Mouse (Mus musculus): ENCODE results near the gene Tpsg1. TPM values are rescaled to one million over a fixed set of nuclear protein-coding genes. Genes with fewer than 3 reads are reported as not detected.
A peak's percentile ranks its signal among the peaks of the same experiment; 100 is the strongest.

The Tpsg1 gene
- polyA plus RNA-seq, 1 experiment from 2014 or later: 1.6 TPM

DNA sequence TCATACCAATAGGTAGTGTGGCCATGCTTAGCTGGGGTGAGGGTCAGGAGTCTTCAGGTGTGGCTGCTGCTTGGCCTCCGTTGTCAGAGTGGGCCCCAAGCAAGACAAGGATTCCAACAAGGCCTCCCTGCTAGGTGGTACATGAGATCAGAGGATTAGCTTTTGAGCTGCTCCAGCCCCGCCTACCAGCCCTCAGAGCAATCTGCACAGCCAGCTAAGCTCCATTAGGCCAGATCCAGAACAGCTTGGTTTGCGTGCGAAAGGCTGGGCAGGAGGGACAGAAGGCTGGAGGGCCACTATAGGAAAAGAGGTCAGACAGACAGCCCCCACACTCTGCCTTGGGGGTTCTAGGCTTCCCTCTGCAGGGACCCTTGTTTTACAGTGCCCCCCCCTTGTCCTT, 32.4 kb downstream of the Tpsg1 start:
- Histone ChIP-seq H3K4me1 (ENCODE audit: control insufficient read depth, insufficient read depth, low read length) (peaks cover 27% of the 10 kb centered on the region), H3K9me3 (ENCODE audit: control insufficient read depth, low read length) (no peaks in the 10 kb centered on the region), H3K4me3 (ENCODE audit: low read depth, low read length) (no peak overlapping the region), H3K27me3 (ENCODE audit: control insufficient read depth, insufficient read depth, low read length) (no peaks in the 10 kb centered on the region), H3K36me3 (ENCODE audit: control insufficient read depth, insufficient read depth, low read length) (no peaks in the 10 kb centered on the region), H3K9ac (replicated peaks; ENCODE audit: low read depth, low read length) (no peak overlapping the region), H3K4me2 (ENCODE audit: low read depth, low read length) (no peak overlapping the region), H3K27ac (ENCODE audit: low read depth, low read length) (no peak overlapping the region)
- 38% methylated on average over 4 of the region's 4 CpGs for WGBS
- no peak for ATAC-seq (ENCODE audit: low read depth)

DNA sequence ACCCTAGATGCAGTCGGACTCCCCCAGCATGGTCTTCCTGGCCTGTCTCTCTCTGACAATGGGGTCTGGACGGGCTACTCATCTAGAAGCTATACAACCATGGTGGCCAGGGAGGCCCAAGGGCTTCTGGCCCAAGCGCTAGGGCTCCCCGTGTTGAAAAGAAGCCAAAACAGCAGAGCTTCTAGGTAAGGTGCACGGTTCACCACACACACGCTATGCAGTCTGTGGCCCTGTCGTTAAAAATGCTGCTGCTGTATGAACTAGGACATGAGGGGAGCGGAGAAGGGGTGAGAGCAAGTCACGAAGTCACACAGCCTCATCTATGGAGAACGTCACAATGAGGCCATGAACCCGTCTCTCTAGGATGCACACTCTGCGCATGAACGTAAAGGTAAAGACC, 33.2 kb downstream of the Tpsg1 start:
- 85% methylated on average over 13 of the region's 13 CpGs for WGBS
- Histone ChIP-seq H3K4me3 (ENCODE audit: low read depth, low read length) (no peak overlapping the region), H3K27me3 (ENCODE audit: control insufficient read depth, insufficient read depth, low read length) (no peaks in the 10 kb centered on the region)

DNA sequence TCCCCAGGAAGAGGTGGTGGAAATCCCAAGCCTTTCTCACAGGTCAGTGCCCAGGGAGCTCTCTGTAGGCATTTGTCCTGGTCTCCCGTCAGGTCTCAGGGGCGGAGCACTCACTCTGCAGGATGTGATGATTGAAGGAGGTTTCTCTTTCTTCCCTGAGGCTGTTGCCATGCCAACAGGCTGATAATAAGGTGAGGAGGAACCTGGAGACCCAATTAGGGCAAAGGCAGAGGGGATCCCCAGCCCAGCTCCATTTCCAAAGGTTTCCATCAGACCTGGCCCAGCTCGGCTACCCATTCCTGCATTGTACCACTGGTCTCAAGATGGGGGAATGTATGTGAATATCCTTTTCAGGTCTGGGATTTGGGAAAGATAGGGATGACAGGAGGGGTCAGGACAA, 35.1 kb downstream of the Tpsg1 start:
- Histone ChIP-seq H3K27me3 (ENCODE audit: control insufficient read depth, insufficient read depth, low read length) (no peaks in the 10 kb centered on the region), H3K36me3 (ENCODE audit: control insufficient read depth, insufficient read depth, low read length) (no peaks in the 10 kb centered on the region), H3K9ac (replicated peaks; ENCODE audit: low read depth, low read length) (0 out of 2 replicates have a peak overlapping the region, but pooled peaks have one; percentile 8), H3K4me1 (ENCODE audit: control insufficient read depth, insufficient read depth, low read length) (peaks cover 41% of the 10 kb centered on the region), H3K4me2 (ENCODE audit: low read depth, low read length) (no peak overlapping the region), H3K27ac (ENCODE audit: low read depth, low read length) (no peak overlapping the region), H3K4me3 (ENCODE audit: low read depth, low read length) (no peak overlapping the region), H3K9me3 (ENCODE audit: control insufficient read depth, low read length) (no peaks in the 10 kb centered on the region)
- 31% methylated on average over 3 of the region's 3 CpGs for WGBS
- ATAC-seq (ENCODE audit: low read depth): no peak

More for the DNA sequence above, 33.2 kb downstream of the Tpsg1 start:
- no peak for ATAC-seq (ENCODE audit: low read depth)
- Histone ChIP-seq H3K9ac (replicated peaks; ENCODE audit: low read depth, low read length) (no peak overlapping the region), H3K4me1 (ENCODE audit: control insufficient read depth, insufficient read depth, low read length) (peaks cover 34% of the 10 kb centered on the region), H3K36me3 (ENCODE audit: control insufficient read depth, insufficient read depth, low read length) (no peaks in the 10 kb centered on the region), H3K27ac (ENCODE audit: low read depth, low read length) (no peak overlapping the region), H3K4me2 (ENCODE audit: low read depth, low read length) (no peak overlapping the region), H3K9me3 (ENCODE audit: control insufficient read depth, low read length) (no peaks in the 10 kb centered on the region)

DNA sequence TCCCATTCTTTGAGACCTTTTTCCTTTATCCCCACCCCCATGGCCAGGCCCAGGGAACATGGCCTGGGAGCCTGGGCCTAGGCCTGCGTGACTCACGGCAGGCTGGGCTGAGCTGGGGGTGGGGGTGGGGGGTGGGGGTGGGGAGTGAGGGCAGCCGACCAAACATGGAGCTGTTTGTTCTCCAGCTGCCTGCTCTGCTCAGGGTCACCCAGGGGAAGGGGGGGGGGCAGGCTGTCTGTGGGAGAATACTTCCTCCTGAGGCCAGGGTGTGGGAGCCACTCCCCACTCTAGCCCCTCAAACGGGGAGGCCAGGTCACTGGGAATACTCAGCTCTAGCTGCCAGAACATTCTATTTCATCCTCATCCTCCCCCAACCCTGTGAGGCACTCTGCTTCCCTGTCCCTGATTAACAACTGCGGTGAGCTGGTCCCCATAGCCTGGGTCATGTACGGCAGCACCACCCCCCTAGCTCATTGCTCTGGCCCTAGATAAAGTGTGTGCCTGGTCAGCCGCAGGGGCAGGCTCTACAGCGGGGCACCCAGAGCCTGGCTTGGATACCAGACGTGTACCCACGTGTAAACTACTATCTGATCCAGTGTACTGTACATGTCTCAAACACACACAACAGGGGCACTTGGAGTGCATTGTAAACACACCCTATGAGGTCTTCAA, 36.3 kb downstream of the Tpsg1 start:
- ATAC-seq (ENCODE audit: low read depth): peak; percentile 35; the same call in 1 of the 2 replicates
- no peaks in the 10 kb centered on the region for H3K36me3 ChIP-seq (ENCODE audit: control insufficient read depth, insufficient read depth, low read length)
- no peak overlapping the region for H3K9ac ChIP-seq (replicated peaks; ENCODE audit: low read depth, low read length)
- H3K4me3 ChIP-seq (ENCODE audit: low read depth, low read length): no peak overlapping the region
- H3K4me1 ChIP-seq (ENCODE audit: control insufficient read depth, insufficient read depth, low read length): peaks cover 47% of the 10 kb centered on the region
- no peaks in the 10 kb centered on the region for H3K9me3 ChIP-seq (ENCODE audit: control insufficient read depth, low read length)
- H3K27me3 ChIP-seq (ENCODE audit: control insufficient read depth, insufficient read depth, low read length): no peaks in the 10 kb centered on the region
- H3K4me2 ChIP-seq (ENCODE audit: low read depth, low read length): no peak overlapping the region
- 9% methylated on average over 10 of the region's 10 CpGs for WGBS
- H3K27ac ChIP-seq (ENCODE audit: low read depth, low read length): peak overlapping the region; percentile 44; the same call in 1 of the 2 replicates

DNA sequence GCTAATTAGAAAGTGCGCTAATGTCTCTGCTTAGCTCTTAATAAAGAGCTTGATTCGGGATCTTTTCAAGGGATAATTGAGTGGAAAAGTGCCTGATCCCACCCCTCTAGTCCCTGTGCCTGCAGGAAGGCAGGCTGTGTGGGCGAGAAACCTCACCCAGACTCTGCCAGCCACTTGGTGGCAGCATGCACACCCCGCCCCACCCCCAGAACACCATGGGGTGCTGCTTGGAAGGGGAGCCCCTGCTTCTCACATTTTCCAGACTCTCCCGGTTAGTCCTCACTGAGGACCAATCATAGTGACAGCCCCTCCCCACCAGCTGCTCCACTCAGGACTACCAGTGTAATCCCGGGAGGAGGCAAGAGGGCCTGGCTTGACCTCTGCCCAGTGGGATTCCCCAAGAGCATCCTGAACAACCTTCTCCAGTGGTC, 37.0 kb downstream of the Tpsg1 start:
- no peak overlapping the region for H3K9ac ChIP-seq (replicated peaks; ENCODE audit: low read depth, low read length)
- 12% methylated on average over 6 of the region's 6 CpGs for WGBS
- peak overlapping the region; percentile 44; the same call in 1 of the 2 replicates for H3K27ac ChIP-seq (ENCODE audit: low read depth, low read length)
- H3K4me3 ChIP-seq (ENCODE audit: low read depth, low read length): no peak overlapping the region
- H3K4me2 ChIP-seq (ENCODE audit: low read depth, low read length): no peak overlapping the region
- peaks cover 52% of the 10 kb centered on the region for H3K4me1 ChIP-seq (ENCODE audit: control insufficient read depth, insufficient read depth, low read length)
- H3K36me3 ChIP-seq (ENCODE audit: control insufficient read depth, insufficient read depth, low read length): no peaks in the 10 kb centered on the region
- H3K9me3 ChIP-seq (ENCODE audit: control insufficient read depth, low read length): no peaks in the 10 kb centered on the region
- no peak for ATAC-seq (ENCODE audit: low read depth)
- H3K27me3 ChIP-seq (ENCODE audit: control insufficient read depth, insufficient read depth, low read length): no peaks in the 10 kb centered on the region

DNA sequence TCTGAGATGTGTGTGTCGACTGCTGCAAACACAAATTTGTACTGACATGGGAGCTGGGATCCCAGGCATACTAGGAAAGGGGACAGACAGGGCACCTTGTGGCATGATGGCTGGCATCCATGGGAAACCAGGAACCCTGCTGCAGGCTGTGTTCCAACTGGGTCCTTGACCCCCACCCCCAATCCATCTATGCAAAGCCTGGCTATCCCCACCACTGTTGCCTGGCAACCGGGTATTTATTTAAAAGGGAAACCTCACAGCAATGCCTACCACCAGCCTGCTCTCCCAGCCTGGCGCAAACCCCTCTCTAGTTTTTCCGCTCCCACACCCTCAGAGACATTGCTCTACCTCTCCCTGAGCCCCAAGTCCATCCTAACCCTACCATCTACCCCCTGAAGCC, 38.3 kb downstream of the Tpsg1 start:
- Histone ChIP-seq H3K27me3 (ENCODE audit: control insufficient read depth, insufficient read depth, low read length) (no peaks in the 10 kb centered on the region), H3K27ac (ENCODE audit: low read depth, low read length) (no peak overlapping the region), H3K4me2 (ENCODE audit: low read depth, low read length) (no peak overlapping the region), H3K4me1 (ENCODE audit: control insufficient read depth, insufficient read depth, low read length) (peaks cover 55% of the 10 kb centered on the region), H3K9me3 (ENCODE audit: control insufficient read depth, low read length) (no peaks in the 10 kb centered on the region), H3K36me3 (ENCODE audit: control insufficient read depth, insufficient read depth, low read length) (no peaks in the 10 kb centered on the region), H3K9ac (replicated peaks; ENCODE audit: low read depth, low read length) (no peak overlapping the region), H3K4me3 (ENCODE audit: low read depth, low read length) (no peak overlapping the region)
- ATAC-seq (ENCODE audit: low read depth): no peak
- WGBS: 60% methylated on average over 4 of the region's 4 CpGs

DNA sequence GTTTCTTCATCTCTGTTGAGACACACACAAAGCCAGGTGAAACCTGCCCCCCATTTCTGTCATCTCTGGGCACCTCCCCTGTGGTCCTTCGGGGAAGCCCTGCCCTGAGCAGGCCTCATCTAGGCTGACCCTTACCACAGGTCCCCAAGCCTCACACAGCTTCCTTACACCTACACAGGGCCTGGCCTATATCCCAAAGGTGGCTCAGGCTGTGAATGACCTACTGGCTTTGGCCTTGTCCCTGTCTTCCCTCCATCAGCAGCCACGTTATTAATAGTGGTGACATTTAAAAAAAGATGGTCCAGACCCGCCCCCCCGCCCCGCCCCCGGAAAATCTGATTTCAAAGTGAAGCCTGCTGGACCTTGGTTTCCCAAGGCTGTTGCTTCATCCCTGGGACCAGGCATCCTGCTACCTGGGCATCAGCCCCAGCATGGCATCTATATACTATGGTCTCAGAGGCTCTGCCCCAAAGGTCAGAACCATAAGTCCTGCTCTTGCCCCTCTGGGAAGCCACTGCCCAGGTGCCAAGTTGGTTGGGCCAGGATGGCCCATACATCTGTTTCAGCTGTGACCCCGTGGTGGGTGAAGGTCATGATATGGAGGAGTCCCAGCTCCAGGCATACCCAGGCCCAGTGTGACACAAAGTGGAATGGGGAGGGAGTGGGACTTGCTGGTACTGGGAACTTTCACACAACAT, 39.4 kb downstream of the Tpsg1 start:
- Histone ChIP-seq H3K27me3 (ENCODE audit: control insufficient read depth, insufficient read depth, low read length) (no peaks in the 10 kb centered on the region), H3K27ac (ENCODE audit: low read depth, low read length) (no peak overlapping the region), H3K9me3 (ENCODE audit: control insufficient read depth, low read length) (no peaks in the 10 kb centered on the region), H3K4me3 (ENCODE audit: low read depth, low read length) (no peak overlapping the region), H3K4me2 (ENCODE audit: low read depth, low read length) (no peak overlapping the region), H3K4me1 (ENCODE audit: control insufficient read depth, insufficient read depth, low read length) (peaks cover 55% of the 10 kb centered on the region), H3K9ac (replicated peaks; ENCODE audit: low read depth, low read length) (no peak overlapping the region), H3K36me3 (ENCODE audit: control insufficient read depth, insufficient read depth, low read length) (no peaks in the 10 kb centered on the region)
- no peak for ATAC-seq (ENCODE audit: low read depth)
- WGBS: 81% methylated on average over 7 of the region's 7 CpGs

DNA sequence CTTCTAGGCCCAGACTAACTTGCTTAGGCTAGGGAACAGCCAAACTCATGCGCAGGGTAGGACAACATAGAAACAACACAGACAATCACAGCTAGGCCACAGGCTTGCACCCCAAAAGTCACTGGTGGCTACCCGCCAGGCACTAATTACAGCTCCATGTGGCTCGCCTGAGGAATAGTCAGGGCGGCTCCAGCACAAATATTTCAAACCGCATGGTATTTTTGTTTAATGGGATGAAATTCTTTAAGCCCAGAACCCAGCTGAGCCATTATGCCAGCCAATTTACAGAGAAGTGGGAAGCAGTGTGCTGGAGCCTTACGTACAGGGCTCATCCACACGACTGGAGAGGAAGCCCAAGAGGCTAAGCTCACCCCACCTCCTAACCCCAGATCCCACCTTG, 40.5 kb downstream of the Tpsg1 start:
- H3K4me1 ChIP-seq (ENCODE audit: control insufficient read depth, insufficient read depth, low read length): peaks cover 45% of the 10 kb centered on the region
- no peak for ATAC-seq (ENCODE audit: low read depth)
- whole genome bisulfite sequencing: 55% methylated on average over 7 of the region's 7 CpGs
- peak overlapping the region; percentile 60 for H3K27ac ChIP-seq (ENCODE audit: low read depth, low read length)
- no peak overlapping the region for H3K9ac ChIP-seq (replicated peaks; ENCODE audit: low read depth, low read length)
- H3K4me3 ChIP-seq (ENCODE audit: low read depth, low read length): no peak overlapping the region
- no peaks in the 10 kb centered on the region for H3K9me3 ChIP-seq (ENCODE audit: control insufficient read depth, low read length)
- H3K36me3 ChIP-seq (ENCODE audit: control insufficient read depth, insufficient read depth, low read length): no peaks in the 10 kb centered on the region
- no peak overlapping the region for H3K4me2 ChIP-seq (ENCODE audit: low read depth, low read length)
- H3K27me3 ChIP-seq (ENCODE audit: control insufficient read depth, insufficient read depth, low read length): no peaks in the 10 kb centered on the region

DNA sequence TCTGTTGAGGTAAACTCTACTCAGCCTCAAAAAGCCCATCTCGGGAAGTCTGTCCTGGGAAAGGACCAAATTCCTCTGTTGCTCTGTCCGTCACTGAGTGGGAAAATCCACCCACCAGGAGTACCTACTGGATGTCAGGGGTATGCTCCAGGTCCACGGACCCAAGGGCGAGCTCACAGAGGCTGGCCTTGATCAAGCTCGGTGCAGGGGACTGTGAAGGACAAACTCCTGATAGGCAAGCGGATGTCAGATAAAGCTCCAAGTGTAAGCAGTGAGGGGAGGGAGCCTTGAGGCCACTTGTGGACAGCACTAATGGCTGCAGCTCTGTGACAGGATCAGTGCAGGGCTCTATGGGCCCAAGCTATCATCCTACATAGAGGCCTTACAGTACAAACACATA, 41.1 kb downstream of the Tpsg1 start:
- no peak overlapping the region for H3K9ac ChIP-seq (replicated peaks; ENCODE audit: low read depth, low read length)
- peaks cover 44% of the 10 kb centered on the region for H3K4me1 ChIP-seq (ENCODE audit: control insufficient read depth, insufficient read depth, low read length)
- no peak for ATAC-seq (ENCODE audit: low read depth)
- H3K4me3 ChIP-seq (ENCODE audit: low read depth, low read length): no peak overlapping the region
- no peak overlapping the region for H3K4me2 ChIP-seq (ENCODE audit: low read depth, low read length)
- H3K36me3 ChIP-seq (ENCODE audit: control insufficient read depth, insufficient read depth, low read length): no peaks in the 10 kb centered on the region
- no peaks in the 10 kb centered on the region for H3K9me3 ChIP-seq (ENCODE audit: control insufficient read depth, low read length)
- 78% methylated on average over 6 of the region's 6 CpGs for WGBS
- H3K27ac ChIP-seq (ENCODE audit: low read depth, low read length): peak overlapping the region; percentile 60; the same call in 1 of the 2 replicates
- no peaks in the 10 kb centered on the region for H3K27me3 ChIP-seq (ENCODE audit: control insufficient read depth, insufficient read depth, low read length)

Data from neural tube, embryonic 14.5 days (tissue).